Mouse (Mus musculus): ENCODE measurements around the gene Pop4.

GRCm38 (mm10) chr7:38228329-38228728 lies 42.9 kb downstream of the Pop4 start:
- TF ChIP-seq CTCF (IDR thresholded peaks at IDR 0.05; ENCODE audit: borderline replicate concordance, insufficient read depth, low read length) = no peak
- TF ChIP-seq POLR2A (IDR thresholded peaks at IDR 0.05; ENCODE audit: low read depth, low read length) = no peak

All from embryonic fibroblast, embryonic 13.5 days (primary cell).